19 mouse cellular contexts compared by ENCODE assay signal in genomic region chr1:92026351-92026750, GRCm38 (mm10).
DNase-seq lines count a peak whose midpoint lies in the region; TF ChIP-seq lines count a peak whose summit lies in the region.
"Had no signal": no experiment of that assay in that cellular context is flagged by ENCODE, and none has a peak within 500 bp of the region (broad histone marks: within the 10 kb centered on the region; RNA-seq: fewer than 3 reads in every experiment).

No protein-coding gene starts in this region.

- no peak for TF ChIP-seq CTCF in gastrocnemius, adult 2 months (IDR thresholded peaks at IDR 0.05)

- intact Hi-C loops in gastrocnemius, adult 2 months (cut with DNase I), result no loop called here

- DNase-seq in adrenal gland, postnatal 10 days, result peak; percentile 32
- DNase-seq in adrenal gland, postnatal 36 days, result no peak
- DNase-seq in gastrocnemius, adult 2 months, result peak; percentile 77
- DNase-seq in gastrocnemius, adult 8-10 months (ENCODE audit: low spot score in 2 of 2), result no peak
- peak; percentile 20 for DNase-seq in gastrocnemius, postnatal 25 days
- no peak for DNase-seq in gastrocnemius, postnatal 10 days
- DNase-seq: adrenal gland, adult 8-10 months; adrenal gland, postnatal 25 days; B cell, adult 2 months; cerebellum, adult 11-12 months; cerebellum, adult 2 months; cerebellum, adult 9-10 months; cerebellum, postnatal 10 days; cerebellum, postnatal 25 days; forebrain, postnatal 0 days had no signal

- peak overlapping the region; percentile 85 for H3K27ac ChIP-seq in gastrocnemius, adult 2 months
- H3K27ac ChIP-seq: embryonic facial prominence, embryonic 10.5 days; embryonic facial prominence, embryonic 12.5 days; forebrain, embryonic 13.5 days; forebrain, embryonic 15.5 days had no signal

- no peak overlapping the region for H3K4me3 ChIP-seq in gastrocnemius, adult 2 months
- H3K4me3 ChIP-seq: embryonic facial prominence, embryonic 10.5 days; embryonic facial prominence, embryonic 12.5 days; forebrain, embryonic 13.5 days; forebrain, embryonic 15.5 days had no signal

Comparison
In these comparisons a context has a peak if more than half of its experiments do, and no peak if none do; other contexts are left out.
1. DNase-seq: peak in adrenal gland, postnatal 10 days (single experiment), gastrocnemius, adult 2 months (single experiment) and gastrocnemius, postnatal 25 days (single experiment); none in adrenal gland, postnatal 36 days (0 of 2), gastrocnemius, adult 8-10 months (0 of 2) and gastrocnemius, postnatal 10 days (single experiment).